ENCODE assay signal across 19 mouse cellular contexts in the genomic region with DNA sequence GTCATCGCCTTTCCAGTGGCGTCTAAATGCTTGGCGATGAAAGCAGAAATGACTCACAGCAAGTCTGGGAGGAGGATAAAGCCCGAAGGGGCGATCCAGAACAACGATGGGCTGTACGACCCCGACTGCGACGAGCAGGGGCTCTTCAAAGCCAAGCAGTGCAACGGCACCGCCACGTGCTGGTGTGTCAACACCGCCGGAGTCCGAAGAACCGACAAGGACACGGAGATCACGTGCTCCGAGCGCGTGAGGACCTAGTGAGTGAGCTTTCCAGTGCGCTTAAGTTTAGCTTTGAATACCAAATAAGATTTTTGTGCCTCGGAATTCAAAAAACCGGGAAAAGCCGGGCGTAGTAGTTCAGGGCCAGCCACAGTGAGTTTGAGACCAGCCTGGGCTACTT. TPM values are rescaled to one million over a fixed set of nuclear protein-coding genes. Genes with fewer than 3 reads are reported as not detected.
"Had no signal": no experiment of that assay in that cellular context is flagged by ENCODE, and none has a peak within 500 bp of the region (broad histone marks: within the 10 kb centered on the region; RNA-seq: fewer than 3 reads in every experiment).

No protein-coding gene starts in this region.

- H3K4me2 ChIP-seq: liver, embryonic 11.5 days; liver, embryonic 15.5 days; midbrain, embryonic 15.5 days; neural tube, embryonic 12.5 days; stomach, embryonic 15.5 days had no signal

- H3K4me3 ChIP-seq: layer of hippocampus, adult 2 months; limb, embryonic 10.5 days; liver, embryonic 15.5 days; midbrain, embryonic 10.5 days; midbrain, embryonic 15.5 days; neural tube, embryonic 12.5 days; stomach, embryonic 15.5 days had no signal

- H3K27ac ChIP-seq: kidney, postnatal 0 days; layer of hippocampus, adult 2 months; limb, embryonic 10.5 days; liver, embryonic 15.5 days; midbrain, embryonic 10.5 days; midbrain, embryonic 15.5 days; neural tube, embryonic 12.5 days; stomach, embryonic 15.5 days had no signal

- H3K9ac ChIP-seq: liver, embryonic 15.5 days; midbrain, embryonic 15.5 days; neural tube, embryonic 12.5 days; stomach, embryonic 15.5 days had no signal

- ATAC-seq: lung, postnatal 0 days; midbrain, embryonic 15.5 days had no signal

- H3K9me3 ChIP-seq: limb, embryonic 10.5 days; liver, embryonic 15.5 days; midbrain, embryonic 10.5 days; midbrain, embryonic 15.5 days; neural tube, embryonic 12.5 days; stomach, embryonic 15.5 days had no signal

- DNase-seq: kidney, adult 9 months; kidney, postnatal 4 days; lung, adult 2 months; lung, postnatal 36 days; retina, postnatal 1 day; right cerebral cortex, postnatal 4 days; thymus, adult 18-20 months; thymus, postnatal 14 days had no signal

- H3K36me3 ChIP-seq: limb, embryonic 10.5 days; liver, embryonic 15.5 days; midbrain, embryonic 10.5 days; midbrain, embryonic 15.5 days; neural tube, embryonic 12.5 days; stomach, embryonic 15.5 days had no signal

RNA-seq across cellular contexts. Expression of a gene that starts 4.5 kb away (rescaled TPM):
- total RNA-seq: left cerebral cortex, adult 18-20 months had no signal
